Mouse (Mus musculus): ENCODE measurements around the gene Cmah. TPM values are rescaled to one million over a fixed set of nuclear protein-coding genes. Genes with fewer than 3 reads are reported as not detected.
"Not testable (repeated sequence)": the region's sequence is repeated elsewhere in the genome, so short reads cannot be mapped to it uniquely, and the experiment has no call there.

Gene Cmah
- total RNA-seq, 2 experiments from 2014 or later = 0.35 to 0.97 TPM

DNA sequence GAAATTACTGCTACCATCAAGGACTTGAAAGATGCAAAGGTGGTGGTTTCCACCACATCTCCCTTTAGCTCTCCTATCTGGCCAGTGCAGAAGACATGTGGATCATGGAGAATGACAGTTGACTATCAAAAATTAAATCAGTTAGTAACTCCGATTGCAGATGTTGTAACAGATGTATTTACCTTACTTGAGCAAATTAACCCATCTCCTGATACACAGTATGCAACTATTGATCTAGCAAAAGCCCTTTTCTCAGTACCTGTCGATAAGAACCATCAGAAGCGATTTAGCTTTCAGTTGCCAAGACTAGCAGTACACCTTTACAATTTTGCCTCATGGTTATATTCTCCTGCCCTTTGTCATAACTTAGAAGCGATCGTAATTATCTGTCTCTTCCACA lies 25.8 kb downstream of the Cmah start:
- DNase-seq (ENCODE audit: extremely low spot score in 1 of 2, low spot score in 2 of 2) = no peak
- no peak for TF ChIP-seq CTCF (IDR thresholded peaks at IDR 0.05)
- no peak overlapping the region for H3K4me3 ChIP-seq
- intact Hi-C loops (cut with DNase I) = no loop called here
- no peak overlapping the region for H3K27ac ChIP-seq

DNA sequence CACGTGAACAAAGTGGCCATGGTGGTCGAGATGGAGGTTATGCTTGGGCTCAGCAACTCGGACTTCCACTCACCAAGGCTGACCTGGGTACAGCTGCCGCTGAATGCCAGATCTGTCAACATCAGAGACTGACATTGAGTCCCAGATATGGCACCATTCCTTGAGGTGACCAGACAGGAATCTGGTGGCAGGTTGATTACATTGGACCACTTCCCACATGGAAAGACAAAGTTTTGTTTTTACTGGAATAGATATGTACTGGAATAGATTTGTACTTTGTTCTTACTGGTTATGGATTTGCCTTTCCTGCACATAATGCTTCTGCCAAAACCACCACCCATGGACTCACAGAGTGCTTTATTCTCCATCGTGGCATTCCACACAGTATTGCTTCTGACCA lies 27.5 kb downstream of the Cmah start:
- Histone ChIP-seq H3K4me3 (no peak overlapping the region), H3K27ac (no peak overlapping the region)
- intact Hi-C loops (cut with DNase I) = no loop called here
- TF ChIP-seq CTCF (IDR thresholded peaks at IDR 0.05) = no peak
- no peak for DNase-seq (ENCODE audit: extremely low spot score in 1 of 2, low spot score in 2 of 2)

DNA sequence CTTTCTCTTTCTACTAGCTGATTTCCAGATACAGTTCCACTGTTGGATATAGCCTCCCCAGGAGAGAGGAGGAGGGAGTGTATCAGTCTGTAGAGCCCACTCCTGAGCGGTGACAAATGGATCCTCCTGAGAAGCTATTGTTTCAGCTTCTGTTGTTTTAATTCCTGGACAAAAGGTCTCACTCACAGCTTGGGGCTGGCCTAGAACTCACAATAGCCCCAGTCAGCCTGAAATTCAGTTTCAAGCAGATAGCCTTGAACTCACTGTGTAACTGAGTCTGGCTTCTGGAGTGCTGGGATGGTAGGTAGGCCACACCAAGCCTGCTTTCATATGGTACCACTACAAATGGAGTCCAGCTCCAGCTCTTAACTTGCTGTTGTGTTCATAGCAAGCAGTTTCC lies 32.0 kb downstream of the Cmah start:
- no peak overlapping the region for H3K4me3 ChIP-seq
- intact Hi-C loops (cut with DNase I) = no loop called here
- no peak for TF ChIP-seq CTCF (IDR thresholded peaks at IDR 0.05)
- no peak for DNase-seq (ENCODE audit: extremely low spot score in 1 of 2, low spot score in 2 of 2)
- no peak overlapping the region for H3K27ac ChIP-seq

DNA sequence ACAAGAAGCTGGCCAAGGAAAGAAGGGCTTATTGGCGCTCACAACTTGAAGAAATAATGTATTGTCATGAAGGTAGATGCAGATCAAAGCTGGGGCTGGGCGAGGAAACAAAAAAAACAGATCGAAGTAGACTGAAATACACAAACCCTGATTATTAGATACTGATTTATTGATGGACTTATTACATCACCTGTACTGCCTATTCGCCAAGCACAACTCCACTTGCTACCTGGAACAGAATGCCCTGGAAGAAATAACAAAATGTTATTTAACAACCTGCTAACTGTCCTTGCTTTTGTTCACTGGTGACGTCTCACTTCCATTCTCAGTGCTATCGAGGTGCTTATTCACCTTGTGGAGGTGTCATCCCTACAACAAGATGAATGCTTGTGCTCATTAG lies 38.0 kb downstream of the Cmah start:
- Histone ChIP-seq H3K27ac (no peak overlapping the region), H3K4me3 (no peak overlapping the region)
- DNase-seq (ENCODE audit: extremely low spot score in 1 of 2, low spot score in 2 of 2) = no peak
- TF ChIP-seq CTCF (IDR thresholded peaks at IDR 0.05) = no peak
- intact Hi-C loops (cut with DNase I) = no loop called here

DNA sequence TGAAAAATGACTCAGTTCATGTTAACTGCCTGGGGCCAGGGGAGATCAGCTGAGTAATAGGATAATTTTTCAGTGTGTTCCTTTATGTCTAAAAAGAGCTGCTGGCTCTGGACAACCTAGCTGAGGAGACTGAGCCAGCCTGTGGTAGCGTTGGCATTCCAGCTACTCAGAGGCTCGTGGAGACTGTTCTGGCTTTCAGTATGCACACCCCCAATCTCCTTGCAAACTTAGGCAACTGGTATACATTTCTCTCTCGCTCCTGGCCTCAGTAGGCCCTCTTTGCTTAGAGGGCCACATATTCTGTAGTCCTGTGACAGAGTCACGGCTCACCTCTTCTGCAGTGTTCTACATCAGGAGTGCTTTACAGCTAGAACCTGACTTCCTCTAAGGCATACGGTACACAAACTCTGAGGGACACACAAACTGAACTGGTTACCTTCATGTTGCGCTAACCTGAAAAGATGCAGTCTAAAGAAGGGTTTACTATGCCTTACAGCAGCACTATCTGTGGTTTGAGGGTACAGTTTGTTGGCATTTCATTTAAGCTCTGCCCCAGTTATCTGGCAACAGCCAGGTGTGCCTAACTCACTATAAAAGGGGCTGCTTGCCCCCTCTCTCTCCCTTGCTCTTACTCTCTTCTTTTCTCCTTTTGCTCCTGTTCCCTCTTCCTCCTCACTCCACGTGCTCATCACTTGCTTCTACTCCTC lies 45.8 kb downstream of the Cmah start:
- intact Hi-C loops (cut with DNase I) = no loop called here
- TF ChIP-seq CTCF (IDR thresholded peaks at IDR 0.05) = no peak

DNA sequence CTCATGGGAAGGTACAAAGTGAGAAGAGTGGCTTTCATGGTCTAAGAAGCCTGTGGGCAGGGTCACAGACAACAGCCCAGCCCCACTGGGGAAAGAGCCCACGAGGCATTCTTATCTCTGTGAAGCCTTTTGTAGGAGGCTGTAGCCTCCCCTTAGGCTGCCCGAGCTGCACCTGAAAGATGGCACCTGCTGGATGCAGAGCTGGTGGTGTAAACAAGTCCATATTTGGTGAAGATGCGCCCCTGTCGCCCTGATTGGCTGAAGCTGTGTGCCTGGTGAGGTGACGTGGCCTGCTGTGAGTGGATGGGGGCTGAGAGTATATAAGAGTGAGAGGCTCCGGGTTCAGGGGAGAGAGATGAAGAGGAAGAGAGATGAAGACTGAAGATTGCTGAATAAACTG lies 47.4 kb downstream of the Cmah start:
- DNase-seq (ENCODE audit: extremely low spot score in 1 of 2, low spot score in 2 of 2); H3K4me3 ChIP-seq; H3K27ac ChIP-seq; intact Hi-C loops (cut with DNase I): not testable (repeated sequence)

More for the DNA sequence above, 45.8 kb downstream of the Cmah start:
- H3K27ac ChIP-seq = no peak overlapping the region
- no peak for DNase-seq (ENCODE audit: extremely low spot score in 1 of 2, low spot score in 2 of 2)
- H3K4me3 ChIP-seq = no peak overlapping the region

DNA sequence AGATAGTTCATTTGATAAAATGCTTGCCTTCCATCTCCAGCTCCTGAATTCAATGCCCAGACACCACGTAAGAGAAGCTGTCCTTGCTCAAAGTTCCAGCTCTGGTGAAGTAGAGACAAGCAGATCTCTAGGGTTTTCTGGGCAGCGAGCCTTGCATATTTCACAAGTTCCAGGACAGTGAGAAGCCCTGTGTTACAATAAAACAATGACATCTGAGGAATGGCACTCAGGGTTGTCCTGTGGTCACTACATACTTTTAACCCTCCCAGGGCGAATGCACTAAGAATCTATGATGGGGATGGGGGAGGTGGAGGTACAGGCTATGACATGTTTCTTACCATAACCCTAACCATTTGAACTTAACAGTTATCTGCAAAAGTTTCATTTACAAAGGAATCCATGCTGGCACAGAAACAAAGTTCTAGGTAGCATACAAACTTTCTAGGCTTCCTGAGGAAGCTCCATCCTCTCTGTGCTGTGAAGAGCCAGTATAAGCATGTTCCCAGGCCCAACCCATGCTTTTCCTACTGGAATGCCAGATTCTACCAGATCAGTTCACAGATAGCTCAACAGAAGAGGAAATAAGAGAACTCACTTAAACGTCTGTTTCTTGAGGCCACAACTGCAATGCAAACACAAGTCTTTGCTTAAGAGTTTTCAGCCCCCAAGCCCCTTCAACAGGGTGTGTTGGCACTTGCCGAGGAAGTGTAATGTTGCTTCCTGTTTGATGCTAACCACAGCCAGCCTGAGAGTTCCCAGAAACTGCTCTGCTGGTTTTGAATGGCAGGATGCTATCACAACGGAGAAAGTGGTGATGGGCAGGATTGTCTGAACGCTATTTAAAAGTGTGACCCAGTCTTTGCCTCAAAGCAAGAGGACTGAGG lies 48.4 kb downstream of the Cmah start:
- Histone ChIP-seq H3K4me3 (no peak overlapping the region), H3K27ac (no peak overlapping the region)
- DNase-seq (ENCODE audit: extremely low spot score in 1 of 2, low spot score in 2 of 2) = no peak
- TF ChIP-seq CTCF (IDR thresholded peaks at IDR 0.05) = no peak
- intact Hi-C loops (cut with DNase I) = no loop called here

DNA sequence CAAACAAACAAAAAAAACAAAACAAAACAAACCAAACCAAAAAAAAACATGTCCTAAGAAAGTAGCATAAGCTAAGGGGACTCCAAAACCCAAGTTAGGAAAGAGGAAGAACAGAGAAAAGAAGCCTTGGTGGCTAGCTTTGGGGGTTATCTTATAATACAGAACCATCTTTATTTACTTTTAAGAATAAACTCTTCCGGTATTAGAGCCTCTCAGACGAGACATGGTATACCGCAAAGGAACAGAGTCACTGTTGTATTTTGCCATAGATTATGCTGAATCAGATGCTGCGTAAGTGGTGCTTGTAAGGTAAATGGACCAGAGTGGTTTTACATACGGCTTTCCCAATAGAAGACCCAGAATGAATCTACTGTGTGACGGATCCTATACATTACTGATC lies 53.5 kb downstream of the Cmah start:
- intact Hi-C loops (cut with DNase I) = no loop called here
- Histone ChIP-seq H3K4me3 (no peak overlapping the region), H3K27ac (no peak overlapping the region)
- no peak for TF ChIP-seq CTCF (IDR thresholded peaks at IDR 0.05)
- DNase-seq (ENCODE audit: extremely low spot score in 1 of 2, low spot score in 2 of 2) = no peak

DNA sequence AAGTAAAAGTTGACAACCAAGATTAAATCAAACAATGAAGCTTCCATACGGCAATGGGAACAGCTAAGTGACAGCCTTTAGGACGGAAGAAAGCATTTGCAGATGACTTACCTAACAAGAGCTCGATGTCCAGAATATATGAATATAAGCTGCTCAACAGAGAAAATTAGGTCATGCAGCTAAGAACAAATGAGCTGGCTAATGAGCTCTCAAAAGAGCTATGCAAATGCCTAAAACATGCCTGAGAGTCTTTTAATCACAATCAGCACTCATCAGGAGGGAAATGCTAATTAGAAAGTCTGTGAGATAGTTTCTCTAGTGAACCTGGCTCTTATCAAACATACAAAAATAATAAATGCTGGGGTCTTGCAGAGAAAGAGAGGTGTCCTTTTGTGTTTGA lies 56.7 kb downstream of the Cmah start:
- no peak overlapping the region for H3K4me3 ChIP-seq
- no peak overlapping the region for H3K27ac ChIP-seq
- intact Hi-C loops (cut with DNase I) = no loop called here
- no peak for TF ChIP-seq CTCF (IDR thresholded peaks at IDR 0.05)
- DNase-seq (ENCODE audit: extremely low spot score in 1 of 2, low spot score in 2 of 2) = no peak

DNA sequence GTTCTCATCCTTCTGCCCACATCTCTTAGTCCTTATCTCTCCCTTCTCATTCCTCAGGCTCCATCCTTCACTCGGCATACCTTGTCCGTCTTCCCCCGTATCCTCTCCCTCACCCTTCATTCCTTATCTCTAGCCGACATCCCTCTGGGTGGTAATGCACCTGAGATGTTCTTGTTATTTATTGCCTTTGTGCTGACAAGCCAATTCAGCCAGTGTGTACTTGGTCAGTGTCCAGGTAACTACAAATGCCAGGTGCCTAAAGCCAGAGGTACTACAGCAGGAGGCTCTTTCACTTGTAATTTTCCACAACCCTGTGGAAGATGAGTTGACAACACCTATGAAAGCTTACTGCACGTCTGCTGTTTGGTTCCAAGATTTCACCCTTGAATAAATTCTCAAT lies 64.7 kb downstream of the Cmah start:
- intact Hi-C loops (cut with DNase I) = no loop called here
- no peak for DNase-seq (ENCODE audit: extremely low spot score in 1 of 2, low spot score in 2 of 2)
- no peak overlapping the region for H3K27ac ChIP-seq
- TF ChIP-seq CTCF (IDR thresholded peaks at IDR 0.05) = no peak
- no peak overlapping the region for H3K4me3 ChIP-seq

DNA sequence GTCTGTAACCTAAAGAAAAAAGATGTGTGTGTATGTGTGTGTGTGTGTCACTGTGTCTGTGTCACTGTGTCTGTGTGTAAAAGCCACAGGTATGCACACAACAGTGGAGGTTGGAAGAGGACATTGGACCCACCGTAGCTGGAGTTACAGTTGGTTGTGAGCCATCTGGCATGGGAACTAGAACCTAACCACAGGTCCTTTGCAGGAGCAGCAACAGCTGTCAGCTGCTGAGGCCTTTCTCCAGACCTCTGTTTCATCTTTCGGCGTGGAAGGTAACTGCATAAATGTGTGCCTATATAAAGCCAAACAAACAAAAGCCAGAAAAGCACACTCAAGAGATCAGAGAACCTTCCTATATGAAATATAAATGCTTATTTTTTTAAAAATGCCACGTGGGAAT lies 65.5 kb downstream of the Cmah start:
- Histone ChIP-seq H3K4me3 (no peak overlapping the region), H3K27ac (no peak overlapping the region)
- no peak for TF ChIP-seq CTCF (IDR thresholded peaks at IDR 0.05)
- DNase-seq (ENCODE audit: extremely low spot score in 1 of 2, low spot score in 2 of 2) = no peak
- intact Hi-C loops (cut with DNase I) = no loop called here

DNA sequence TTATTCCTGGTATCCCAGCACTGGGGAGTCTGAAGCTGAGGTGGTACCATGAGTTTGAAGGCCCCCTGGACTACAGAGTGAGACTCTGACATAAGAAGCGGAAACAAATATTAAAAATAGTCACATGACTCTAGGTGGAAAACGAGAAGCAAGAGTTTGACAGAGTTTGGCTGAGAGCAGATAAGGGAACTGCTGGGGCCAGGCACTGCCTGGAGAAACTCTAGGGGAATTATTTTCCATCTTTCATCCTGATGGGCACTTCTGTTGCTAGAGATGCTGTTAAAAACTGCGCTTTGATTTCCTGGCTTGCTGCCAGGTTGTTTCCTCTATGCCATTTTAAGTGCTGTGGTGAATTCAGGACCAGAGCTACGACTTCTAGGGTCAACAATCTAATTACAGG lies 65.9 kb downstream of the Cmah start:
- no peak for DNase-seq (ENCODE audit: extremely low spot score in 1 of 2, low spot score in 2 of 2)
- Histone ChIP-seq H3K27ac (no peak overlapping the region), H3K4me3 (no peak overlapping the region)
- intact Hi-C loops (cut with DNase I) = no loop called here
- no peak for TF ChIP-seq CTCF (IDR thresholded peaks at IDR 0.05)

DNA sequence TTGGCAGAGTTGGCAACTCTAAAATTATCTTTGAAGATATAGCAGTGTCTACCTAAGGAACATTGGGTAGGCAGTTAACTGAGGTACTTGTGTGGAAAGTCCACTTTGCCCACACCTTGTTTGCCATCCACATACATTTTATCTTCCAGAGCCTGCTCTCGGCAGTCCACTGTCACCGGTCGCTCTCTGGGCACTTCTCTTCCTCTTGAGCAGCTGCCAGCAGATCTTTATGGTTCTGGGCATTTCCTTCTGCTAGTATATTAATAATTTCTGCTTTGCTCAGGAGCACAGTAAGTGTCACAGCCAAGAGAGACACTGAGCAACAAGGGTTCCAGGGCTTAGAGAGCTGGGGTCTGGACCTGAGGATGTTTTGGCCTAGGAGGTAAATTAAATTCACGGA lies 68.6 kb downstream of the Cmah start:
- no peak overlapping the region for H3K27ac ChIP-seq

More for the DNA sequence above, 68.6 kb downstream of the Cmah start:
- no peak for TF ChIP-seq CTCF (IDR thresholded peaks at IDR 0.05)
- intact Hi-C loops (cut with DNase I) = no loop called here
- no peak overlapping the region for H3K4me3 ChIP-seq
- no peak for DNase-seq (ENCODE audit: extremely low spot score in 1 of 2, low spot score in 2 of 2)
